Mouse (Mus musculus) myocyte (in vitro differentiated cells): ENCODE measurements around the gene Commd9.

Experiments used
- CEBPB ChIP-seq: IDR thresholded peaks from 2 replicates; pipeline ENCODE4 v1.6.1; 2011; ENCODE audit warnings: mild to moderate bottlenecking, moderate library complexity; ENCODE audit not compliant: poor library complexity, insufficient read depth, severe bottlenecking
- E2F4 ChIP-seq: IDR thresholded peaks from one replicate; pipeline ENCODE4 v1.6.1; 2011; ENCODE audit warnings: mild to moderate bottlenecking, control low read depth, moderate library complexity; ENCODE audit not compliant: insufficient read depth
- MAX ChIP-seq: IDR thresholded peaks from one replicate; pipeline ENCODE4 v1.6.1; 2011; ENCODE audit warnings: low read depth, mild to moderate bottlenecking, control low read depth
- MYOD1 ChIP-seq, 3 experiments: IDR thresholded peaks; one replicate each; pipeline ENCODE4 v1.6.1; 2011; ENCODE audit warnings: control low read depth in 2 of 3, low read depth in 2 of 3, mild to moderate bottlenecking in 2 of 3, moderate library complexity in 1 of 3; ENCODE audit not compliant: insufficient read length in 2 of 3, control insufficient read depth in 1 of 3
- MYOG ChIP-seq, 3 experiments: IDR thresholded peaks; one replicate each; pipeline ENCODE4 v1.6.1; 2011; ENCODE audit warnings: control low read depth in 2 of 3, low read depth in 2 of 3, mild to moderate bottlenecking in 2 of 3; ENCODE audit not compliant: insufficient read length in 2 of 3, control insufficient read depth in 1 of 3, insufficient read depth in 1 of 3
- POLR2A ChIP-seq: IDR thresholded peaks from one replicate; pipeline ENCODE4 v1.6.1; 2011; ENCODE audit warnings: low read depth, mild to moderate bottlenecking, control low read depth, moderate library complexity; ENCODE audit not compliant: insufficient read length
- POLR2AphosphoS2 ChIP-seq: IDR thresholded peaks from one replicate; pipeline ENCODE4 v1.6.1; 2011; ENCODE audit warnings: low read depth, control low read depth; ENCODE audit not compliant: insufficient read length
- SRF ChIP-seq: IDR thresholded peaks from one replicate; pipeline ENCODE4 v1.6.1; 2011; ENCODE audit warnings: low read depth; ENCODE audit not compliant: control insufficient read depth, insufficient read length
- TCF12 ChIP-seq: IDR thresholded peaks from one replicate; pipeline ENCODE4 v1.6.1; 2011; ENCODE audit warnings: mild to moderate bottlenecking, control low read depth; ENCODE audit not compliant: poor library complexity, insufficient read depth, severe bottlenecking
- USF1 ChIP-seq: IDR thresholded peaks from one replicate; pipeline ENCODE4 v1.6.1; 2011; ENCODE audit warnings: low read depth, mild to moderate bottlenecking, control low read depth, moderate library complexity

DNA sequence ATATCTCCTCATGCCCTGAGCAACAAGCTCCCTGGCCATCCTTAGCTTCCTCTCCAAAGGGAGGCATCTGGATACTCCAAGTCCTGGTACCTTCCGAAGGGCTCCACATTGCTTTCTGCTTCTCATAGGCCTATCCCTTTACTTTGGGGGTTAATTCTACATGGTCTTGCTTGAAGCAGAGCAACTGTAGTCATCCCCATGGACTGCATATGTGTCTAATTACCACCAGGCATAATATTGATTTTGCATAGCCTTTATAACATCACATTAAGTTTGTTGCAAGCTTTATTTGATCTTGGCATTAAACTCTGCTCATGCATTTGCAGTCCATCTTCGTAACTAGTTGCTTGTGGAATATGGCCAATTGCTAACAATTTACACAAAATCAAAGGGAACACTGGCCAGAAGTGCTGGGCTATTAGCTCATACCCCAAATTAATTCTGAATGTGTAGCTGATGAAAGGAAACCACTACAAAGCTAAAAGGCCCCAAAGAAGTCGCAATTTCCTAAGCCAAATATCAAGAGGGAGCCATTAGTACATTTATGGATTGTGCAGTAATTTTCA lies 25.0 kb upstream of the Commd9 start:
- no peak for TF ChIP-seq TCF12
- no peak for TF ChIP-seq POLR2A
- no peak for TF ChIP-seq USF1
- TF ChIP-seq MAX, result no peak
- no peak for TF ChIP-seq E2F4
- TF ChIP-seq MYOD1 (IDR thresholded peaks at IDR 0.05; ENCODE audit: control insufficient read depth in 1 of 3, insufficient read length in 2 of 3, low read depth in 2 of 3), result no peak
- no peak for TF ChIP-seq MYOG (IDR thresholded peaks at IDR 0.05; ENCODE audit: control insufficient read depth in 1 of 3, insufficient read depth in 1 of 3, insufficient read length in 2 of 3, low read depth in 2 of 3)
- TF ChIP-seq SRF, result no peak
- no peak for TF ChIP-seq CEBPB
- no peak for TF ChIP-seq POLR2AphosphoS2
